Mouse (Mus musculus) heart, postnatal 0 days (tissue): ENCODE data around the gene Mb. TPM values are rescaled to one million over a fixed set of nuclear protein-coding genes. Genes with fewer than 3 reads are reported as not detected.

Source experiments
- ATAC-seq: fragments of 200-750 bp; cut with Nextera tagmentation; 2 replicates; pipeline ENCODE4 v1.8.0; 2017; ENCODE audit warnings: low read depth, moderate number of reproducible peaks, moderate library complexity; ENCODE audit not compliant: insufficient read depth
- DNase-seq: peaks from one replicate; pipeline ENCODE4 v3.0.0-alpha.2; 2016; ENCODE audit warnings: low spot score
- H3K27ac ChIP-seq: fragments of 300-500 bp; sonication (generic); 2 replicates; pipeline ENCODE4 v1.5.1; 2014; ENCODE audit warnings: low read depth, mild to moderate bottlenecking
- H3K27me3 ChIP-seq: fragments of 300-500 bp; sonication (generic); 2 replicates; pipeline ENCODE4 v1.6.1; 2014; ENCODE audit warnings: low read length, mixed read lengths; ENCODE audit not compliant: control insufficient read depth, insufficient read depth
- H3K36me3 ChIP-seq: fragments of 300-500 bp; sonication (generic); replicated peaks from 2 replicates; pipeline ENCODE4 v1.6.1; 2014; ENCODE audit warnings: low read length, mixed read lengths; ENCODE audit not compliant: control insufficient read depth, insufficient read depth
- H3K4me1 ChIP-seq: fragments of 300-500 bp; sonication (generic); 2 replicates; pipeline ENCODE4 v1.6.1; 2014; ENCODE audit warnings: antibody characterized with exemption; ENCODE audit not compliant: control insufficient read depth, insufficient read depth
- H3K4me2 ChIP-seq: fragments of 300-500 bp; sonication (generic); 2 replicates; pipeline ENCODE4 v1.6.1; 2014; ENCODE audit warnings: low read depth, mild to moderate bottlenecking, low read length, moderate library complexity
- H3K4me3 ChIP-seq: fragments of 300-500 bp; sonication (generic); 2 replicates; pipeline ENCODE4 v1.5.1; 2014; ENCODE audit warnings: low read depth, low read length
- H3K9ac ChIP-seq: fragments of 300-500 bp; sonication (generic); replicated peaks from 2 replicates; pipeline ENCODE4 v1.6.1; 2014; ENCODE audit warnings: low read depth, low read length, mixed read lengths
- H3K9me3 ChIP-seq: fragments of 300-500 bp; sonication (generic); replicated peaks from 2 replicates; pipeline ENCODE4 v1.6.1; 2016; ENCODE audit warnings: low read length; ENCODE audit not compliant: control insufficient read depth
- CTCF ChIP-seq: IDR thresholded peaks from 2 replicates; pipeline ENCODE4 v1.5.1; 2016; ENCODE audit warnings: antibody characterized with exemption, control low read depth, low read depth
- EP300 ChIP-seq: IDR thresholded peaks from 2 replicates; pipeline ENCODE4 v1.6.1; 2016; ENCODE audit warnings: antibody characterized with exemption, low read depth
- WGBS: fragments of 180-500 bp; shearing (Covaris S2); extraction: QIAGEN DNeasy Blood & Tissue Kit; methylation state at CpG from one replicate; pipeline ENCODE4 v1.1.7; 2014; 5-methylcytosine and 5-hydroxymethylcytosine counted together
- polyA plus RNA-seq: library from polyadenylated mRNA; unstranded; fragments of >200 nt; fragmentation: Nextera tagmentation; extraction: Ambion mirVana; gene quantifications from 2 replicates; pipeline ENCODE4 v1.2.1, GENCODE M21; 2015
- total RNA-seq: library from RNA; depleted of rRNA; stranded (reverse); fragments of >200 nt; gene quantifications from 2 replicates; pipeline ENCODE4 v1.2.3, GENCODE M21; 2014; ENCODE audit warnings: low replicate concordance

Gene Mb
- total and polyA plus RNA-seq, 2 experiments from 2014 or later = 4,151 to 5,889 TPM

DNA sequence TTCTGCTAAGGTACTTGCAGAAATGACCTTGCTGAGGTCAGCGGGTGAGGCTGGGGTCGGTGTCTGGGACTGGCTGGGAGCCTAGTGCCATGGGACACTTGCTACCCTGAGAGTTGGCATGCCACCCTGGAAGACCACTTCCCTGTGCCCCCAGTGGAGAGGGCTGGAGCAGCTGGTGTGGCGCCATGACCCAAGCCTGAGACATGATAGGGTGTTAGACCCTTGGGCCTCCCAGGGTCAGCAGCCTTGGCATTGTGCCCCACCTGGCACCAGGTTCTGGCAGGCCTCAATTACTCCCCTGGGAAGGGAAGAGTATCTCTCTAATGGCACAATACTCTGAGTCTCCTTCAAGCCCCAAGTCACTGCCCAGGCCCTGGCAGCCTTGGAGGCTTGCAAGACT, 29.4 kb downstream of the Mb start:
- Histone ChIP-seq H3K27me3 (no peaks in the 10 kb centered on the region), H3K36me3 (peaks cover 21% of the 10 kb centered on the region), H3K27ac (peak overlapping the region; percentile 95), H3K4me3 (peak overlapping the region; percentile 31), H3K9me3 (no peaks in the 10 kb centered on the region), H3K4me2 (peak overlapping the region; percentile 56), H3K9ac (peak overlapping the region; percentile 52), H3K4me1 (peaks cover 47% of the 10 kb centered on the region)
- DNase-seq (no peak), ATAC-seq (peak; percentile 11)
- 47% methylated on average over 3 of the region's 3 CpGs for WGBS
- no peak for TF ChIP-seq EP300
- TF ChIP-seq CTCF = no peak

DNA sequence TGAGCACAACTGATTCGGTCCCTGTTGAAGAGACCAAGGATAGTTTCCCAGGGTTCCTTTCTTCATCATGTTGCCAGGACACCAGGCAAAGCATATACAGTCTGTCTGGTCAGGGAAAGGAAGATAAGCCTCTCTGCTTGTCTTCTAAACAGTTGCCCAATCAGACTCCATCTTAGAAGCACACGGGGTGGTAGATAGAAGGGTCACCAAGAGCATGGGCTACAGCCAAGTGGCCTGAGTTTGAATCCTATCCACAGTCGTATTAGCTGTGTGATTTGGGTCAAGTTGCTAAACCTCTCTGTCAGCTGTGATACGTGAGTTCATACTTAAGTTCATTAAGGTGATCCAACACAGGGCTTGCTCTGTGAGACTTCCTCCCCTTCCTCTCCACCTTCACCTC, 30.3 kb downstream of the Mb start:
- peak overlapping the region; percentile 31; the same call in 1 of the 2 replicates for H3K4me3 ChIP-seq
- H3K4me2 ChIP-seq = peak overlapping the region; percentile 56
- H3K27me3 ChIP-seq = no peaks in the 10 kb centered on the region
- peak overlapping the region; percentile 95 for H3K27ac ChIP-seq
- WGBS = 38% methylated on average over 4 of the region's 4 CpGs
- H3K9ac ChIP-seq = peak overlapping the region; percentile 52; the same call in 1 of the 2 replicates
- H3K4me1 ChIP-seq = peaks cover 50% of the 10 kb centered on the region
- TF ChIP-seq CTCF = no peak
- no peak for TF ChIP-seq EP300
- H3K9me3 ChIP-seq = no peaks in the 10 kb centered on the region
- no peak for DNase-seq
- ATAC-seq = no peak
- peaks cover 28% of the 10 kb centered on the region for H3K36me3 ChIP-seq

DNA sequence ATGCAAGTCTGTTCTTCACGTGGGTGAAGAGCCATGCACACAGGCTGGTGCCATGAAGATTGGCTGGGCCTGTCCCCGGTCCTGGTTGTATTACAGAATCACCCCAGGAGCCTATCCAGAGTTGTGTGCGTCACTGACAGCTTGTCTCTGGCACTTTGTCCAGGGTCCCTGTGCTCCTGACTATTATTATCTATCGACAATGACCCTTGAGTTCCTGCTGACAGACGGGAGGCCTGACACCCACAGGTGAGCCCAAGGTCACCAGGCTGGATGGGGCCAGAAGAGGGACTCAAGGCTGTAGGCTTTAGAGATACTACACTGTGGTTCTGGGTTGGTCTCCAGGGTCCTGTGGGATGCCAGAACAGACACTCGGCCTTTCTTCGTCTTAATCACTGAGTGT, 30.9 kb downstream of the Mb start:
- H3K27me3 ChIP-seq = no peaks in the 10 kb centered on the region
- peak overlapping the region; percentile 95 for H3K27ac ChIP-seq
- 33% methylated on average over 7 of the region's 7 CpGs for WGBS
- H3K9me3 ChIP-seq = no peaks in the 10 kb centered on the region
- peaks cover 28% of the 10 kb centered on the region for H3K36me3 ChIP-seq
- peak overlapping the region; percentile 56 for H3K4me2 ChIP-seq
- peak overlapping the region; percentile 48; the same call in 1 of the 2 replicates for H3K9ac ChIP-seq
- H3K4me3 ChIP-seq = no peak overlapping the region
- ATAC-seq (peak; percentile 72), DNase-seq (peak; percentile 90)
- H3K4me1 ChIP-seq = peaks cover 56% of the 10 kb centered on the region
- TF ChIP-seq EP300 (peak; percentile 95), CTCF (no peak)

DNA sequence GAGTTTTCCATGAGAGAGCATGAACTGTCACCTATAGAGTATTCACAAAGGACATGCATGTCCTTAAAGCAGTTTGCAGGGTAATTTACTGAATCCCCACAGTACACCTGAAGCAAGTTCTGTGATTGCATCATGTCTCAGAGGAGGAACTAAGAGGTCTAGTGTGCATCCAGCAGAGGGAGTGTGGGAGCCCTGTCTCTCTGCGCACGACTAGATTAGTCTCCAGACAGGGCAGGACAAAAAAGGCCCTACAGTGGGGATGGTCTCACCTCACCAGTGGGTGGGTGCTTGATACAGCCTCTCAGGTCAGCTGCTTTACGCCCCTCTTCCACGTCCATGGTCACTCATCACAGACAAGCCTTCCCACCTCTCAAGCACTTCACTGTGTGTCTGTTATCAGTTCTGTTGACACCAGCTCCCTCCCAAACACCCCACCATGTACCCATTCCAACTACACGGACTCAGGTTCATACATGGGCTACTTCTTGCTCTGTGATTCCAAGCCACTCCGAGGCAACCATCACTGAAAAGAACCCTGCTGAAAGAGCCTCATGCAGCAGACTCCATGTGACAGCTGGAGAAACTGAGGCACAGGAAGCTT, 31.6 kb downstream of the Mb start:
- H3K27me3 ChIP-seq = no peaks in the 10 kb centered on the region
- TF ChIP-seq EP300 (no peak; the same call in none of the 2 replicates), CTCF (peak; percentile 73)
- no peaks in the 10 kb centered on the region for H3K9me3 ChIP-seq
- peaks cover 59% of the 10 kb centered on the region for H3K4me1 ChIP-seq
- peak; percentile 7 for ATAC-seq
- peak; percentile 78 for DNase-seq
- peak overlapping the region; percentile 28; the same call in 1 of the 2 replicates for H3K4me2 ChIP-seq
- WGBS = 27% methylated on average over 6 of the region's 6 CpGs
- peak overlapping the region; percentile 48 for H3K9ac ChIP-seq
- peak overlapping the region; percentile 95 for H3K27ac ChIP-seq
- H3K36me3 ChIP-seq = peaks cover 28% of the 10 kb centered on the region
- H3K4me3 ChIP-seq = 0 out of 2 replicates have a peak overlapping the region, but pooled peaks have one; percentile 6

DNA sequence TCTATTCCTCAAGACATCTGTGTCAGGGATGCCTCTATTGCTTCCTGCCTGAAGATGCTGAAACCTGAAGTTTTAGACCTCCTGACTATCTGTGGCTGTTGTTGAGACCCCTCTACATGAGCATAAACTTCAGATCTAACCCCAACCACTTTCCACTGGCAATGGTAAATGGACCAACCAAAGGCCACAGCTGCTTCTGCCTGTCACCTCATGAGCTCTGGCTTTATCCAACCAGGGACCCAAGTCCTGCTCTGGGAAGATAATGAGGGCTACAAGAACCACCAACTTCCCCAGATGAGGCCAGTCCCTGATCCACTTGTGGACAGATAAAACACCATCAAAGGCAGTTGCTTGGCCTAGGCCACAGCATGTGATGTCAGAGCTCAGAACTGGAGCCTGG, 32.6 kb downstream of the Mb start:
- no peak overlapping the region for H3K4me2 ChIP-seq
- H3K9me3 ChIP-seq = no peaks in the 10 kb centered on the region
- 0 out of 2 replicates have a peak overlapping the region, but pooled peaks have one; percentile 48 for H3K9ac ChIP-seq
- peak overlapping the region; percentile 95 for H3K27ac ChIP-seq
- no peak overlapping the region for H3K4me3 ChIP-seq
- peaks cover 62% of the 10 kb centered on the region for H3K4me1 ChIP-seq
- peaks cover 28% of the 10 kb centered on the region for H3K36me3 ChIP-seq
- no peak for TF ChIP-seq CTCF
- ATAC-seq (no peak), DNase-seq (no peak)
- H3K27me3 ChIP-seq = no peaks in the 10 kb centered on the region

DNA sequence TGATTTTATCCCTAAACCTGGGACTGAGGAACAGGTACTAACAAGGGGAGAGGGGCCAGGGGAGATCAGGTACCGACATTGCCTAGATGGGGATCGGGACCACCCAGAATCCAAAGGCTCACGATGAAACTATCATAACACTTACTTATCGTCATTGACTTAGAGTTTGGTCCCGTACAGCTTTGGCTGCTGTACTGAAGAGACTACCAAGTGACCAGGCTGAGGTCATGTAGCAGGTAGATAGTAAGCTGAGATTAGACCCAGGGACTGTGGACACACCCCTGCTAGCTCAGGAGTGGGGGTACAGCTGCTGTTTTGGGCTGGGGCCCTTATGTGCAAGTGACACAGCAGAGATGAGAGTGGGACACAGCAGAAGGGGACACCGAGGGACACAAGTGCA, 34.0 kb downstream of the Mb start:
- 88% methylated on average over 6 of the region's 6 CpGs for WGBS
- Histone ChIP-seq H3K27me3 (no peaks in the 10 kb centered on the region), H3K4me2 (no peak overlapping the region), H3K9me3 (no peaks in the 10 kb centered on the region), H3K4me3 (no peak overlapping the region), H3K9ac (no peak overlapping the region; the same call in 1 of the 2 replicates), H3K4me1 (peaks cover 63% of the 10 kb centered on the region), H3K36me3 (peaks cover 28% of the 10 kb centered on the region), H3K27ac (peak overlapping the region; percentile 95)
- TF ChIP-seq EP300 = no peak
- TF ChIP-seq CTCF = no peak
- DNase-seq (no peak), ATAC-seq (no peak)
